Mouse (Mus musculus) heart, postnatal 0 days (tissue): Measurements from ENCODE around the gene Tgoln1.

Source experiments
- CTCF ChIP-seq: IDR thresholded peaks from 2 replicates; pipeline ENCODE4 v1.5.1; 2016; ENCODE audit warnings: antibody characterized with exemption, control low read depth, low read depth
- EP300 ChIP-seq: IDR thresholded peaks from 2 replicates; pipeline ENCODE4 v1.6.1; 2016; ENCODE audit warnings: antibody characterized with exemption, low read depth

GRCm38 (mm10) chr6:72644576-72644975, 27.8 kb upstream of the Tgoln1 start:
- no peak for TF ChIP-seq CTCF
- no peak for TF ChIP-seq EP300
